Mouse (Mus musculus) liver, adult 2 months (tissue): ENCODE results near the gene She.

Experiments
- CTCF ChIP-seq: fragments of 200-500 bp; IDR thresholded peaks from 2 replicates; pipeline ENCODE4 v1.5.1; 2011; ENCODE audit warnings: low read depth, low read length, control low read depth
- POLR2A ChIP-seq: fragments of 200-500 bp; IDR thresholded peaks from 2 replicates; pipeline ENCODE4 v1.6.1; 2011; ENCODE audit warnings: low read length, control low read depth; ENCODE audit not compliant: insufficient read depth; ENCODE audit errors: extremely low read depth

DNA sequence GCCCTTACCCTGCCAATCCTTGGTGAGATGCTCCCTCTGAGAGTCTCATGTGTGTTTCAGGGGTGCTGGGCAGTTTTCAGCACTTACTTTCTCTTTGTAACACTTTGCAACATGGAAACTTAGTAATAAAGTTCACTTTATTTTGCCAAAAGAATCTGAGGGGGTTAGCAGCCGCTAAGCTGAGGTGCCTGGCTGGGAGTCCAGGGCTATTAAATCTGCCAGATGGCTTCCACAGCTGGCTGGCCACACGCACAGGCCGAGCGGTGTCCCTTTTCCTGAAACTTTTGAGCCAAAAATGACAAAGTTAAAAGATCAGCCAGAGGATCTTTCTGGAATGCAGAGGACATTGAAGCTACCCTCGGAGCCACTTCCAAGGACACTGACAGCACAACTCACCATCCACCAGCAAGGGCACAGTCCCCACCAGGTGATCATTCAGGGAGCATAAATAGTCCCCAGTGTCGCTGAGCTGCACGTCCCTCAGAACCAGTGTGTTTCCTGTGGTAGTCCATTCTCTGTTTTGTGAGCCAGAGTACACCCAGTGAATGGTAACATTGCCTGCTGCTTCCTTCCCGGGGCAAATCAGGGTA lies 58.8 kb downstream of the She start:
- no peak for TF ChIP-seq CTCF
- no peak for TF ChIP-seq POLR2A
